Mouse (Mus musculus) frontal cortex, postnatal 25 days (tissue): Measurements from ENCODE around the gene Dnajc3.
"Not testable (repeated sequence)": the region's sequence is repeated elsewhere in the genome, so short reads cannot be mapped to it uniquely, and the experiment has no call there.

Source experiments
- DNase-seq, 2 experiments: peaks; one replicate each; pipeline ENCODE4 v3.0.0; 2022; ENCODE audit warnings: low spot score in 2 of 2

The Dnajc3 gene

DNA sequence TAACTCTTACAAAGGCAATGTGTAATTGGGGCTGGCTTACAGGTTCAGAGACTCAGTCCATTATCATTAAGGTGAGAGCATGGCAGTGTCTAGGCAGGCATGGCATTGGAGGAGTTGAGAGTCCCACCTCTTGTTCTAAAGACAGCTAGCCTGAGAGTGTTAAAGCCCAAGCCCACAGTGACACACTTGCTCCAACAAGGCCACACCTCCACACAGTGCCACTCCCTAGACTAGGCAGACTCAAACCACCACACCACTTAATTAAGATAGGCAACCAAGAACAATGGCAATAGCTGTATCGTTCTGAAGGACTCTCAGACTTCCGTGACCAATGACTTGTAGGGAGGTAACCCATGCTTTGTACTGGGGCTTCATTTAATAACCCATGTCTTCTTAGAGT, 7.0 kb upstream of the Dnajc3 start:
- DNase-seq, result no peak

- DNase-seq, result no peak
Measured at GRCm38 (mm10) chr14:118931181-118931580, 6.6 kb upstream of the Dnajc3 start.

DNA sequence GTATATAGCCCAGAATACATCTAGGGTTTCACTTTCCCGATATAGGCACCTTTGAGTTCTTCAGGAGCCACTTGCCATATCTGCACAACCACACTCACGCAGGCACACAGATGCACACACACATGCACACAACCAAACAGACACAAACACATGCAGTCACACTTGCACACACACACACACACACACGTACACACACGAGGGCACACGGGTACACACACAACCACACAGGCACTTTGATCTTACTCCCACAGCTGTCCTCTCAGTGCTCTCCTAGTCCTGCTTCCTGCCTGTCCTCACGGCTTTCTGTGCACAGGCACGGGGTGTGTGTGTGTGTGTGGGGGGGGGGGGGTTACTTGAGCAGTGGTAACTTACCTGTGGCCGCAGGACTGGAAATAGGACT, 4.8 kb upstream of the Dnajc3 start:
- no peak for DNase-seq

DNA sequence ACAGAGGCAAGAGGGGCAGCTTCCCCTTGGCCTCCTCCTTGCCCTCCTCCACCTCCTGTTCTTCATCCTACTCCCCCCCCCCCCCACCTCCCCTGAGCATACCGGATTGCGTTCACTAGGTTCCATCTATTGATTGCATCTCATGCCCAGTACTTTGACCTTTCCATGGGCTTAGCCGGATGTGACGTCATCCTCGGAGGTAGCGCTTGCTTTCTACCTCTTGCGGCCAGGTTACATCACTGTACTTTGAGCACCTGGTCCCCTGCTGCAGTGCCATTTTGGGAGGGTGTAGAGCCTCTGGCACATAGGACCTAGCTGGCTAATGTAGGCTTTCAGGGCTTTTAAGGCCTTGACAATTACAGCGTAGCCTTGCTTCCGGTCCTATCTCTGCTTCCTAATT, 3.1 kb upstream of the Dnajc3 start:
- DNase-seq, result no peak

GRCm38 (mm10) chr14:118936236-118936635, 1.5 kb upstream of the Dnajc3 start:
- DNase-seq, result no peak

DNA sequence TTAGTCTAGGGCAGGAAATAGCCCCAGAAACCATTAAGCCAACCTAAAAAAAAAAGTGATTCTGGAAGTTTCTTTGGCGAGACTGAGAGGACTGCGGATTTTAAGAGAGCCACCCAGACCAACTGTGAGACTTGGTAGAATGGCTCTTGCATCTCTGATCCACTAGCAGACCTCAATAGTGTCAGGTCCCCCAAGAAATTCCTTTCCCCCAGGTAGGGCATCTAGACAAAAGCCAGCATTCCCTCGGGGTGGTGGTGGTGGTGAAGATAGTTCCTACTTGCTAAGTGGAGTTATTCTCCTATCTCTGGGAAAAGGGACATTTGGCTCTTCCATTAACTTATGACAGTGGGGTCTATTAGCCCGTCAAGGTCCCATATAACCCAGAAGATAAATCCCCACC, 824 bp upstream of the Dnajc3 start:
- DNase-seq, result no peak

DNA sequence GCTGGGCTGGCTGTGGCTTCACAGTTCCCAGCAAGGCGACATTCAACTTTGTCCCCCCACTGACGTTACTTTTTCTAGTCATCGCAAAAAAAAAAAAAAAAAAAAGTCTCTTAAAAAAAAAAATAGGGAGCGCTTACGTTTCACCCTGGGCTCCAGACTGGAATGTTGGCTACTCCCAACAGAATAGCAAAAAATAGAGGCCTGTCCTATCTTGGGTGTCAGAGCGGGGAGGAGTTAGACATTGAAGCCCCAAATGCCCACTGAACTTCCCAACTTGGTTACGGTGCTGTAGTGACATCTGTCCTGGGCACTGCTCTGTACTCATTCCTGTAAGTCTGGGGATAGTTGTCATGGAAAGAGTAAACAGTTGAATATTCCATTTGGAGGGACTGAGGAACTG, 775 bp downstream of the Dnajc3 start:
- no peak for DNase-seq

GRCm38 (mm10) chr14:118940796-118941495, 3.2 kb downstream of the Dnajc3 start:
- DNase-seq, result no peak

- DNase-seq, result no peak
Measured at GRCm38 (mm10) chr14:118942076-118942475, 4.3 kb downstream of the Dnajc3 start.

GRCm38 (mm10) chr14:118944702-118945101, 6.9 kb downstream of the Dnajc3 start:
- no peak for DNase-seq

GRCm38 (mm10) chr14:118948841-118949240, 11.1 kb downstream of the Dnajc3 start:
- DNase-seq, result no peak

DNA sequence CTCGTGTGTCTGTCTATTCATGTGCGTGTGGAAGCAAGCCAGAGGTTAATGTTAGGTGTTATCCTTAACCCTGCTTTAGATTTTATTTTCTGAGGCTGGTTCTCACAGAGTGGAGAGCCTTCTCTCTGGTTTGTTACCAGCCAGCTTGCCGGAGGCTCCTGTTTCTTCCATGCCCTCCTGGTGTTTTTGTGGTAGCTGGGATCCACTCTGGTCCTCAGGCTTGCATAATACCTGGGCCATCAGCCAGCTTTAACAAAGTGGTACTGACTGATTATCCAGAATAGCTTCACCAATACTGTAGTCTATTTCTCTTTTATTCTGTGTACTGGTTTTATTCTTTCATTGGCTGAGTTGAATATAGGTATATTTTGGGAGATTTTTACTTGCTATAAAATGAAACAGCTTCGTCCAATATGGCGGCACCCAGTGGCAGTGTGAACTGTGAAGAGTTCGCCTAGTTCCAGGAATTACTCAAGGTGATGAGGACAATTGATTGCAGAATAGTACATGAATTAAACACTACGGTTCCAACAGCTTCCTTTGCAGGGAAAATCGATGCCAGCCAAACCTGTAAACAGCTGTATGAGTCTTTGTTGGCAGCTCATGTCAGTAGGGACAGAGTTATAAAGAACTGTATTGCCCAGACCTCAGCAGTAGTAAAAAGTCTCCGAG, 14.3 kb downstream of the Dnajc3 start:
- no peak for DNase-seq

GRCm38 (mm10) chr14:118958010-118958409, 20.2 kb downstream of the Dnajc3 start:
- no peak for DNase-seq

GRCm38 (mm10) chr14:118965356-118966000, 27.7 kb downstream of the Dnajc3 start:
- DNase-seq, result no peak

- no peak for DNase-seq
Measured at GRCm38 (mm10) chr14:118967646-118968045, 29.9 kb downstream of the Dnajc3 start.

GRCm38 (mm10) chr14:118972268-118972667, 34.5 kb downstream of the Dnajc3 start:
- DNase-seq, result no peak

GRCm38 (mm10) chr14:118977136-118977816, 39.5 kb downstream of the Dnajc3 start:
- DNase-seq, result no peak

DNA sequence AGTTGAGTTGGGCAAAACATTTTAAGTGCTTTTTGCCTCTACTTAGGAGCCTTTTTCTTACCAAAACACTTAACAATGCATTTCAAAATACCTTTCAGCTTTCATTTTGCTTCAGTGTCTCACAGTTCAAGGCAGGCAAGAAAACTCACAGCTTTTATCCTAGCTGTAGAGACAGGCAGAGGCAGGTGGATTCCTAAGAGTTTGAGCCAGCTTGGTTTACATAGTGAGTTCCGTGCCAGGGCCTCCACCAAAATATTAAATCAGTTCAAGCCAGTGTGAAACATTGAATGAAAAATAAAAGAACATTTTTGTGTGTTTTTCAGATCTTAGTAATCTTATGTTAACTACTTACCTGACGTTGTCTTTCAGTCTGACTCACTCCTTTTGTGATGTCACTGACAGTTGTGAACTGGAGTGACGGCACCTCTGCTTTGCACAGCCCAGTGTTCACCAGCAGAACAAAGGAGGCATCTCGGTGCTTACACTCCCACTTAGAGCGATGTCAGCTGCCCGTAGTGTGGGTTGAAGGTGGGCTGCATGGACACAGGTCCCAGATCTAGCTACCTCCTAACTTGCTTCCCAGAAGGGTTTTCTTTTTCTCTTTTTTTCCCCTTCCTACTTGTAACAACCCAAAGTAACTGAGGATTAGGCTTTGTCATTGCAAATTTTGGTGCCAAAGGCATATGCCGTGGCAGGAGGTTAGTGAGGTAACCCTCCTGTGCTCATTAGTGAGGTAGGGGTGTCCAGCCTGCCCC, 42.0 kb downstream of the Dnajc3 start:
- no peak for DNase-seq

DNA sequence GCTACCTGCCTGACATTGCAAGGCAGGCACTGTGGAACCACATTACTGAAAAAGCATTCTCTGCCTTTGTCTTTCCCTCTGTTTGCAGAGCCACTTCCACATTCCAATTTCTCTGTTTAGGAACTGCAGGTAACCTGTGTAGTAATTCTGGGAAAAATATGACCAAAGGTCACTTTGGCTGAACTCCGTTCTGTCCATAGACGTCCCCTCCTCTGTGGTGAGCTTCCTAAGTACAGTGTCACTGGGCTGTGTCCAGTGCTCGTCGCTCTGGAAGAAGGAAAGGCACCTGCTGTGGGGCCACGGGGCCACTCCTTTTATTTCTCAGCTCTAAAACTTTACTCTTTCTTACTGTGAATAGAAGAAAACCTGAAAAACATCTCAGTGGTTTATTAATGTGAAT, 42.6 kb downstream of the Dnajc3 start:
- DNase-seq, result no peak

DNA sequence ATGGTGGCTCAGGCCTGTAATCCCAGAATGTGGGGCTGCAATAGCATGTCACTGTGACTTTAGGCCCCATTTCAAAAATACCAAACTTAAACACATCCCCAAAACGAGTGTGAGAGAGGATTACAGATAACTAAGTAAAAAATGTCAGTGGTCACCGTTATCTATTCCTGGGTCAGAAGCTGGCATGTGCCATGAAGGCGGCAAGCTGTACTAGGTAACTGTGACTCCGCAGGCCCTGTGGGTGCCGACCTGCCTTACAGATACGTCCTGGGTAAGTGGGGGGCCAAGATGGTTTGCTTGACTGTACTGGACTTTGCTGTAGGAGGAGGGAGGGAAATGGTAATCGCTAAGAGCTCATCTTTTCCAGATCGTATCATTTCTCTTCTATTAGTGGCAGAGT, 43.1 kb downstream of the Dnajc3 start:
- DNase-seq, result no peak

DNA sequence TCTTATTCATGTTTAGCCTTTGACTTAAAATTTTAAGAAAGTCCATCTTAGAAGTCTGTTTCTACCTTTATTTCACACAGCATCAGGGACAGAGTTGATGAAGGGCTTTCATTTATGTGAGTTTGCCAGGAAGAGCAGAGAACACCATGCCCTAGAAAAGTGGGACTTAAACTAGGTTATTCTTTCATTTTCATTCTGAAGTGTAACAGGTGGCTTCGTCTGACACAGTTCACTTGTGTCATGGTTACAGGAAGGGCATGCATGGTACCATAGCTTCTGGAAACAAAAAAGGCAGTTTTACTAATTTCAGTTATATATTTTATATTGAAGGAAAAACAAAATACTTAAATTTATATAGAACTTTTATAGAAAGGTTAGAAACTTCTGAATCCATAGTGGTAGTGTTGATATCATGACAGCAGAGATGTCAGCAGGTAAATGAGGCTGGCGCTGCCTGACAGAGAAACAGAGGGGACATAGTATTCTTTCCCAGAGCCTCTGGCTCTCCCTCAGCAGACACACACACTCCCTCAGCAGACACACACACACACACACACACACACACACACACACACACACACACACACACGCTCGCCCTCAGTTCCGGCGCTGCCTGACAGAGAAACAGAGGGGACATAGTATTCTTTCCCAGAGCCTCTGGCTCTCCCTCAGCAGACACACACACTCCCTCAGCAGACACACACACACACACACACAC, 44.1 kb downstream of the Dnajc3 start:
- not testable (repeated sequence) for DNase-seq
